Mouse (Mus musculus) heart, postnatal 36 days (tissue): ENCODE measurements at regions not wholly inside any gene's neighbourhood (a gene's known extent, or its start where the extent isn't known, plus 50 kb on each side); places are given as distances from the start of the nearest gene placed in this dataset.
"Not testable (repeated sequence)": the region's sequence is repeated elsewhere in the genome, so short reads cannot be mapped to it uniquely, and the experiment has no call there.

ENCODE experiments used
- DNase-seq, 2 experiments: peaks; one replicate each; pipeline ENCODE4 v3.0.0; 2021 to 2022
- intact Hi-C: fragments of 180-260 bp; cut with DNase I; formaldehyde crosslinking; loops from one replicate; pipeline ENCODE4 v1.15.1; 2025

- peak; percentile 10 to 53 for DNase-seq
- intact Hi-C loops = loop anchor here (2.0 to 5.0 kb wide), 3 partner anchors 457 to 872 kb away; no protein-coding TSS in a partner anchor
These were observed 60.5 kb upstream of the Tmem200a start for GRCm38 (mm10) chr10:26139100-26140093.

- DNase-seq = no peak
- intact Hi-C loops = no loop called here
These were observed 73.7 kb upstream of the Tmem200a start for GRCm38 (mm10) chr10:26152586-26152985.

GRCm38 (mm10) chr10:26158786-26159185 lies 70.7 kb upstream of the Samd3 start:
- intact Hi-C loops = no loop called here
- no peak for DNase-seq

- intact Hi-C loops, DNase-seq: not testable (repeated sequence)
These were observed 68.4 kb upstream of the Samd3 start for GRCm38 (mm10) chr10:26161139-26161538.

- no peak for DNase-seq
- intact Hi-C loops = no loop called here
These were observed 65.0 kb upstream of the Samd3 start for GRCm38 (mm10) chr10:26164531-26164930.

GRCm38 (mm10) chr10:26177591-26177990 lies 51.9 kb upstream of the Samd3 start:
- no peak for DNase-seq

GRCm38 (mm10) chr10:26178356-26178755 lies 51.2 kb upstream of the Samd3 start:
- intact Hi-C loops = no loop called here
- DNase-seq = no peak

More at GRCm38 (mm10) chr10:26177591-26177990, 51.9 kb upstream of the Samd3 start:
- intact Hi-C loops = no loop called here
